Mouse (Mus musculus) gastrocnemius, postnatal 14 days (tissue): ENCODE data around the gene Cldn11. TPM values are rescaled to one million over a fixed set of nuclear protein-coding genes. Genes with fewer than 3 reads are reported as not detected.

Source experiments
- DNase-seq: peaks from one replicate; pipeline ENCODE4 v3.0.0; 2021; ENCODE audit warnings: mixed read lengths
- intact Hi-C: fragments of 180-260 bp; cut with DNase I; formaldehyde crosslinking; loops from one replicate; pipeline ENCODE4 v1.15.1; 2025; ENCODE audit warnings: low total_unique reads
- total RNA-seq, 2 experiments: library from RNA; stranded (reverse); gene quantifications; 2 replicates each; pipeline ENCODE4 v1.2.3; 2021

Gene Cldn11
- total RNA-seq, 2 experiments from 2014 or later = 0.58 to 0.78 TPM

- intact Hi-C loops = no loop called here
- DNase-seq = no peak
Observed at GRCm38 (mm10) chr3:31152108-31152507, 2.4 kb downstream of the Cldn11 start.

GRCm38 (mm10) chr3:31156126-31156525 lies 6.4 kb downstream of the Cldn11 start:
- DNase-seq = no peak
- intact Hi-C loops = no loop called here

- intact Hi-C loops = no loop called here
- no peak for DNase-seq
Observed at GRCm38 (mm10) chr3:31157776-31158175, 8.1 kb downstream of the Cldn11 start.

GRCm38 (mm10) chr3:31160046-31160445 lies 10.3 kb downstream of the Cldn11 start:
- intact Hi-C loops = no loop called here
- no peak for DNase-seq

GRCm38 (mm10) chr3:31161336-31161735 lies 11.6 kb downstream of the Cldn11 start:
- intact Hi-C loops = no loop called here
- DNase-seq = no peak

GRCm38 (mm10) chr3:31162860-31163259 lies 13.1 kb downstream of the Cldn11 start:
- intact Hi-C loops = no loop called here

GRCm38 (mm10) chr3:31165803-31166202 lies 16.1 kb downstream of the Cldn11 start:
- DNase-seq = no peak
- intact Hi-C loops = no loop called here

More at GRCm38 (mm10) chr3:31162860-31163259, 13.1 kb downstream of the Cldn11 start:
- no peak for DNase-seq

GRCm38 (mm10) chr3:31166365-31166871 lies 16.7 kb downstream of the Cldn11 start:
- intact Hi-C loops = no loop called here
- DNase-seq = no peak

GRCm38 (mm10) chr3:31190342-31190741 lies 40.6 kb downstream of the Cldn11 start:
- no peak for DNase-seq
- intact Hi-C loops = no loop called here

- no peak for DNase-seq
- intact Hi-C loops = no loop called here
Observed at GRCm38 (mm10) chr3:31191402-31191801, 41.7 kb downstream of the Cldn11 start.

- DNase-seq = no peak
- intact Hi-C loops = no loop called here
Observed at GRCm38 (mm10) chr3:31199162-31199877, 49.6 kb downstream of the Cldn11 start.

- DNase-seq = no peak
- intact Hi-C loops = no loop called here
Observed at GRCm38 (mm10) chr3:31203947-31204346, 54.2 kb downstream of the Cldn11 start.

GRCm38 (mm10) chr3:31205167-31205566 lies 55.4 kb downstream of the Cldn11 start:
- intact Hi-C loops = no loop called here
- no peak for DNase-seq

GRCm38 (mm10) chr3:31208046-31208445 lies 58.3 kb downstream of the Cldn11 start:
- intact Hi-C loops = no loop called here
- no peak for DNase-seq

- DNase-seq = no peak
- intact Hi-C loops = no loop called here
Observed at GRCm38 (mm10) chr3:31208458-31208994, 58.8 kb downstream of the Cldn11 start.

GRCm38 (mm10) chr3:31209001-31209400 lies 59.3 kb downstream of the Cldn11 start:
- peak; percentile 47 for DNase-seq
- intact Hi-C loops = no loop called here

GRCm38 (mm10) chr3:31212205-31213038 lies 62.7 kb downstream of the Cldn11 start:
- intact Hi-C loops = no loop called here

GRCm38 (mm10) chr3:31213802-31214201 lies 64.1 kb downstream of the Cldn11 start:
- intact Hi-C loops = no loop called here

More at GRCm38 (mm10) chr3:31212205-31213038, 62.7 kb downstream of the Cldn11 start:
- no peak for DNase-seq

More at GRCm38 (mm10) chr3:31213802-31214201, 64.1 kb downstream of the Cldn11 start:
- no peak for DNase-seq
